Mouse (Mus musculus): ENCODE results near the gene Kansl3. TPM values are rescaled to one million over a fixed set of nuclear protein-coding genes. Genes with fewer than 3 reads are reported as not detected.

Kansl3 gene
- polyA plus RNA-seq (2015; fragmentation: Nextera tagmentation; extraction: Ambion mirVana), result 21.3 and 23.5 TPM in 2 replicates

DNA sequence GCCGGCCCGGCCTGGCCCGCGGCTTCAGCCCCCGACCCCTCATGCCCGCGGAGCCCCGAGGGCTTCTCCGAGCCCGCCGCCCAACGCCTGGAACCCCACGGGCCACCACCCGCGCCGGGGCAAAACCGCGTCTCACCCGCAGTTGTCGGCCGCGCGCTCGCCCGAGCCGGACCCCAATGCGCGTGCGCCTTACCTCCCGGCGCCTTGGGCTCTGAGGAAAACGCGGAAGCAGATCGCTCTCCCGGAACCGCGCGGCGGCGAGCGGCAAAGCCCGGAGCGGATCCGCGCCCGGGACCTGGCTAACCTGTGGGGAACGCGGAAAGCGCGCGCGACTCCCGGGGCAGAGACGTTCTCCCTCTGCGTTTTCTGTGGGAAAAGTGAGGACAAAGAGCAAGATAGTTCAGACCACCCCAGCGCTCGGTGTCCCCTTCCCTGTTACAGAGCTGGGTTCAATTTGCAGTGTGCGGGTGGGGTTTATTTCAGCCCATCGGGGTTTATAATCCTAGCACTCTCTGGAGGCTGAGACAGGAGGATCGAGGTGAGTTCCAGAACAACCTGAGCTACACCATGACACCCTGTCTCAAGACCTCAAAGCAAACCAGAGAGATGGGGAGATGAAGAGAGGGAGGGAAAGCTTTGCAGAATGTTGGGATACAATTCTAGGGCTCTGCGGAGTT is at the start of gene Kansl3:
TSS of gene Kansl3 (minus strand) at position 213 of the 677 bp plus-strand sequence.
- no peaks in the 10 kb centered on the region for H3K9me3 ChIP-seq (ENCODE audit: low read length)
- DNase-seq (ENCODE audit: low spot score), result peak; percentile 93
- peak; percentile 91 for ATAC-seq
- no peak for TF ChIP-seq CTCF (IDR thresholded peaks at IDR 0.05)
- no peak for TF ChIP-seq EP300 (IDR thresholded peaks at IDR 0.05)
- WGBS, result 3% methylated on average over 56 of the region's 61 CpGs
- H3K36me3 ChIP-seq (ENCODE audit: insufficient read depth, low read length), result no peaks in the 10 kb centered on the region
- peak within 1 kb of the TSS; percentile 90 for H3K4me3 ChIP-seq (ENCODE audit: low read depth, low read length)
- no peaks in the 10 kb centered on the region for H3K27me3 ChIP-seq (replicated peaks; ENCODE audit: insufficient read depth, low read length)
- peak within 1 kb of the TSS; percentile 71 for H3K4me2 ChIP-seq (replicated peaks; ENCODE audit: low read depth, low read length)
- H3K27ac ChIP-seq (ENCODE audit: low read length), result peak within 1 kb of the TSS; percentile 78
- H3K4me1 ChIP-seq (ENCODE audit: insufficient read depth, low read depth, low read length), result peaks cover 7% of the 10 kb centered on the region; the same call in 1 of the 2 replicates
- peak within 1 kb of the TSS; percentile 90 for H3K9ac ChIP-seq (replicated peaks; ENCODE audit: low read depth)

DNA sequence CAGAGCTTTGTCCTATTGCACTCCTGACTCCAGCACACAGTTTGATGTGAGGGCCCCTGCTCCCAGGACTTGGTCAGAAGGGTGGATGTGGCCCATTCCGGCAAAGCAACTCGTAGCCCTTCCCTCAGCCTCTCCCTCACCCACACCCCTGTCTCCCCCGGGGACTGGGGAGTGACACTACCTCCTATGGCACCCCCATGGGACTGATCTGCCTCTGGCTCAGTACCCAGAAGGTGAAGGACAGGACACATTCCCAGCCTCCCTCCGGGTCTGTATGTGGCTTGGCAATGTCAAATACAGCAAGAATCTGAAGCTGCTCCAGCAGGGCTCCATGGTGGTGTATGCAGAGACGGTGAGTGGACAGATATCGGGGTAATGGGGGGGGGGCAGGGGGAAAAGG is 35.5 kb upstream of the Kansl3 start:
- no peak overlapping the region for H3K4me2 ChIP-seq (replicated peaks; ENCODE audit: low read depth, low read length)
- TF ChIP-seq CTCF (IDR thresholded peaks at IDR 0.05) (no peak), EP300 (IDR thresholded peaks at IDR 0.05) (no peak)
- H3K27ac ChIP-seq (ENCODE audit: low read length), result no peak overlapping the region
- no peak for ATAC-seq
- no peaks in the 10 kb centered on the region for H3K36me3 ChIP-seq (ENCODE audit: insufficient read depth, low read length)
- WGBS, result 71% methylated on average over 6 of the region's 6 CpGs
- no peak for DNase-seq (ENCODE audit: low spot score)
- no peaks in the 10 kb centered on the region for H3K27me3 ChIP-seq (replicated peaks; ENCODE audit: insufficient read depth, low read length)
- no peak overlapping the region for H3K4me3 ChIP-seq (ENCODE audit: low read depth, low read length)
- no peak overlapping the region for H3K9ac ChIP-seq (replicated peaks; ENCODE audit: low read depth)
- no peaks in the 10 kb centered on the region for H3K4me1 ChIP-seq (ENCODE audit: insufficient read depth, low read depth, low read length)
- no peaks in the 10 kb centered on the region for H3K9me3 ChIP-seq (ENCODE audit: low read length)

- no peak overlapping the region for H3K9ac ChIP-seq (replicated peaks; ENCODE audit: low read depth)
- no peak for ATAC-seq
- TF ChIP-seq CTCF (IDR thresholded peaks at IDR 0.05) (no peak), EP300 (IDR thresholded peaks at IDR 0.05) (no peak)
- H3K4me2 ChIP-seq (replicated peaks; ENCODE audit: low read depth, low read length), result no peak overlapping the region
- H3K27me3 ChIP-seq (replicated peaks; ENCODE audit: insufficient read depth, low read length), result no peaks in the 10 kb centered on the region
- H3K27ac ChIP-seq (ENCODE audit: low read length), result no peak overlapping the region
- DNase-seq (ENCODE audit: low spot score), result no peak
- no peaks in the 10 kb centered on the region for H3K36me3 ChIP-seq (ENCODE audit: insufficient read depth, low read length)
- no peaks in the 10 kb centered on the region for H3K9me3 ChIP-seq (ENCODE audit: low read length)
- 44% methylated on average over 4 of the region's 4 CpGs for WGBS
- H3K4me1 ChIP-seq (ENCODE audit: insufficient read depth, low read depth, low read length), result no peaks in the 10 kb centered on the region
- H3K4me3 ChIP-seq (ENCODE audit: low read depth, low read length), result no peak overlapping the region
Observed at GRCm38 (mm10) chr1:36401509-36401908, 32.5 kb upstream of the Kansl3 start.

DNA sequence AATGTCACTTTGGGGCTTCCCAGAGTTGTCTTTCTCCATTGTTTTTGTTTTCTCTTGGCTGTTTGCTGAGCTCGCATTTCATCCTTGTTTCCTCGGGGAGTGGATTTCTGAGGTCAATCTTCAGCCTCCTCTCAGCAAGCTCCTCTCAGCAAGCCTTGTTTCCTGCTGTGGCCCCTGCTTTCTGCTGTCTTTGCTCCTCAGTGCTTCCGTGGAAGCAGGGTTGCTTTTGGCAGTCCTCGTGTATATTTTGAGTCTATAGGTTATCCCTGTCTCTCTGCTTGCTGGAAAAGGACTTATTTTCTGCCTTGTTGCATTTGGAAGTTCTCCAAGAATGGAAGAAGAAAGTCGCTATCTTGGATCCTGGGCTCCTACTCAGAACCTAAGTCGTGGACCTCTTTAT is 28.1 kb upstream of the Kansl3 start:
- H3K36me3 ChIP-seq (ENCODE audit: insufficient read depth, low read length), result no peaks in the 10 kb centered on the region
- H3K9me3 ChIP-seq (ENCODE audit: low read length), result no peaks in the 10 kb centered on the region
- H3K27me3 ChIP-seq (replicated peaks; ENCODE audit: insufficient read depth, low read length), result no peaks in the 10 kb centered on the region
- H3K4me1 ChIP-seq (ENCODE audit: insufficient read depth, low read depth, low read length), result no peaks in the 10 kb centered on the region
- no peak for DNase-seq (ENCODE audit: low spot score)
- TF ChIP-seq EP300 (IDR thresholded peaks at IDR 0.05), result no peak
- no peak for TF ChIP-seq CTCF (IDR thresholded peaks at IDR 0.05)
- no peak for ATAC-seq
- H3K27ac ChIP-seq (ENCODE audit: low read length), result no peak overlapping the region
- whole genome bisulfite sequencing, result 17% methylated on average over 6 of the region's 6 CpGs
- H3K4me2 ChIP-seq (replicated peaks; ENCODE audit: low read depth, low read length), result no peak overlapping the region
- H3K9ac ChIP-seq (replicated peaks; ENCODE audit: low read depth), result no peak overlapping the region
- H3K4me3 ChIP-seq (ENCODE audit: low read depth, low read length), result no peak overlapping the region

- Histone ChIP-seq H3K27ac (ENCODE audit: low read length) (no peak overlapping the region), H3K27me3 (replicated peaks; ENCODE audit: insufficient read depth, low read length) (no peaks in the 10 kb centered on the region), H3K9me3 (ENCODE audit: low read length) (no peaks in the 10 kb centered on the region), H3K4me1 (ENCODE audit: insufficient read depth, low read depth, low read length) (no peaks in the 10 kb centered on the region), H3K9ac (replicated peaks; ENCODE audit: low read depth) (no peak overlapping the region), H3K4me2 (replicated peaks; ENCODE audit: low read depth, low read length) (no peak overlapping the region), H3K4me3 (ENCODE audit: low read depth, low read length) (no peak overlapping the region), H3K36me3 (ENCODE audit: insufficient read depth, low read length) (no peaks in the 10 kb centered on the region)
- DNase-seq (ENCODE audit: low spot score) (no peak), ATAC-seq (no peak)
- 54% methylated on average over 4 of the region's 4 CpGs for WGBS
- TF ChIP-seq CTCF (IDR thresholded peaks at IDR 0.05) (peak; percentile 21), EP300 (IDR thresholded peaks at IDR 0.05) (no peak)
Observed at GRCm38 (mm10) chr1:36379582-36379981, 10.6 kb upstream of the Kansl3 start.

GRCm38 (mm10) chr1:36378880-36379279 is 9.9 kb upstream of the Kansl3 start:
- ATAC-seq (no peak), DNase-seq (ENCODE audit: low spot score) (no peak)
- H3K9ac ChIP-seq (replicated peaks; ENCODE audit: low read depth), result no peak overlapping the region
- H3K27ac ChIP-seq (ENCODE audit: low read length), result no peak overlapping the region
- H3K9me3 ChIP-seq (ENCODE audit: low read length), result no peaks in the 10 kb centered on the region
- H3K4me1 ChIP-seq (ENCODE audit: insufficient read depth, low read depth, low read length), result no peaks in the 10 kb centered on the region
- no peaks in the 10 kb centered on the region for H3K36me3 ChIP-seq (ENCODE audit: insufficient read depth, low read length)
- no peak overlapping the region for H3K4me2 ChIP-seq (replicated peaks; ENCODE audit: low read depth, low read length)
- TF ChIP-seq CTCF (IDR thresholded peaks at IDR 0.05) (no peak), EP300 (IDR thresholded peaks at IDR 0.05) (no peak)
- no peak overlapping the region for H3K4me3 ChIP-seq (ENCODE audit: low read depth, low read length)
- no peaks in the 10 kb centered on the region for H3K27me3 ChIP-seq (replicated peaks; ENCODE audit: insufficient read depth, low read length)
- 61% methylated on average over 6 of the region's 6 CpGs for WGBS

All from lung, postnatal 0 days (tissue).